Mouse (Mus musculus) lung, postnatal 36 days (tissue): ENCODE measurements around the gene Rhob.
A peak's percentile ranks its signal among the peaks of the same experiment; 100 is the strongest.
"Not testable (repeated sequence)": the region's sequence is repeated elsewhere in the genome, so short reads cannot be mapped to it uniquely, and the experiment has no call there.

Source experiments
- DNase-seq: peaks from one replicate; pipeline ENCODE4 v3.0.0; 2022; ENCODE audit warnings: mixed read lengths

Rhob gene

GRCm38 (mm10) chr12:8472051-8472450 lies 27.8 kb downstream of the Rhob start:
- no peak for DNase-seq

GRCm38 (mm10) chr12:8470962-8471361 lies 28.8 kb downstream of the Rhob start:
- no peak for DNase-seq

- no peak for DNase-seq
Observed at GRCm38 (mm10) chr12:8469742-8470494, 29.9 kb downstream of the Rhob start.

GRCm38 (mm10) chr12:8468221-8468865 lies 31.5 kb downstream of the Rhob start:
- no peak for DNase-seq

GRCm38 (mm10) chr12:8467029-8467924 lies 32.5 kb downstream of the Rhob start:
- DNase-seq = no peak

GRCm38 (mm10) chr12:8465680-8466079 lies 34.1 kb downstream of the Rhob start:
- DNase-seq = peak; percentile 36

- no peak for DNase-seq
Observed at GRCm38 (mm10) chr12:8464961-8465360, 34.8 kb downstream of the Rhob start.

- no peak for DNase-seq
Observed at GRCm38 (mm10) chr12:8463599-8464160, 36.1 kb downstream of the Rhob start.

GRCm38 (mm10) chr12:8462533-8462932 lies 37.3 kb downstream of the Rhob start:
- DNase-seq = no peak

- not testable (repeated sequence) for DNase-seq
Observed at GRCm38 (mm10) chr12:8461575-8461974, 38.2 kb downstream of the Rhob start.

- no peak for DNase-seq
Observed at GRCm38 (mm10) chr12:8458400-8458799, 41.4 kb downstream of the Rhob start.

- DNase-seq = peak; percentile 28
Observed at GRCm38 (mm10) chr12:8457052-8457451, 42.8 kb downstream of the Rhob start.

- peak; percentile 86 for DNase-seq
Observed at GRCm38 (mm10) chr12:8455046-8455445, 44.8 kb downstream of the Rhob start.

- peak; percentile 88 for DNase-seq
Observed at GRCm38 (mm10) chr12:8454487-8454886, 45.3 kb downstream of the Rhob start.

GRCm38 (mm10) chr12:8452766-8453621 lies 46.8 kb downstream of the Rhob start:
- peak; percentile 56 for DNase-seq

- no peak for DNase-seq
Observed at GRCm38 (mm10) chr12:8451571-8452485, 48.0 kb downstream of the Rhob start.

GRCm38 (mm10) chr12:8450639-8451038 lies 49.2 kb downstream of the Rhob start:
- DNase-seq = peak; percentile 52

- no peak for DNase-seq
Observed at GRCm38 (mm10) chr12:8450028-8450427, 49.8 kb downstream of the Rhob start.
